Mouse (Mus musculus) common myeloid progenitor, adult 5-6 weeks (primary cell): ENCODE data around the gene Slx1b. TPM values are rescaled to one million over a fixed set of nuclear protein-coding genes. Genes with fewer than 3 reads are reported as not detected.
"Not testable (repeated sequence)": the region's sequence is repeated elsewhere in the genome, so short reads cannot be mapped to it uniquely, and the experiment has no call there.

Source experiments
- ATAC-seq: replicated peaks from 2 replicates; pipeline ENCODE4 v1.8.0; 2016; ENCODE audit warnings: low read depth, mild to moderate bottlenecking, moderate TSS enrichment, inconsistent platforms; ENCODE audit not compliant: poor library complexity, severe bottlenecking
- total RNA-seq: library from RNA; stranded (forward); fragments of 200-1000, 187-1606 nt; gene quantifications from 2 replicates; pipeline ENCODE4 v1.2.3, GENCODE M21; 2017

The Slx1b gene
- total RNA-seq, 1 experiment from 2014 or later: 3.4 TPM

DNA sequence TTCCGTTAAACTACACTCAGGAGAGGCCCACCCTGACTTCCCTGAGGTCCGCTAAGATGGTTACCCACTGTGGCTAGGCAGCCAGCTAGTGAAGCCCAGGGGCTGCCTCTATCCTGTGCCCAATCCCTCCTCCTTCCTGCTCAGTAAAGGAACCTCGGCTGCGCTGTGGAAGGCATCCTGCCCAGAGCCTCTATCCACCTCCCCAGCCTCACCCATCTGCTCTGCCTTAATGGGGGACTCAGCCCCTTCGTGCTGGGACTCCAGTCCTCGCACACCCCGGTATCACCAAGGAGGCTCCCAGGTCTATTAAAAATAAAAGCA is 8.1 kb upstream of the Slx1b start:
- ATAC-seq: 0 out of 2 replicates have a peak, but pooled peaks have one; percentile 5

DNA sequence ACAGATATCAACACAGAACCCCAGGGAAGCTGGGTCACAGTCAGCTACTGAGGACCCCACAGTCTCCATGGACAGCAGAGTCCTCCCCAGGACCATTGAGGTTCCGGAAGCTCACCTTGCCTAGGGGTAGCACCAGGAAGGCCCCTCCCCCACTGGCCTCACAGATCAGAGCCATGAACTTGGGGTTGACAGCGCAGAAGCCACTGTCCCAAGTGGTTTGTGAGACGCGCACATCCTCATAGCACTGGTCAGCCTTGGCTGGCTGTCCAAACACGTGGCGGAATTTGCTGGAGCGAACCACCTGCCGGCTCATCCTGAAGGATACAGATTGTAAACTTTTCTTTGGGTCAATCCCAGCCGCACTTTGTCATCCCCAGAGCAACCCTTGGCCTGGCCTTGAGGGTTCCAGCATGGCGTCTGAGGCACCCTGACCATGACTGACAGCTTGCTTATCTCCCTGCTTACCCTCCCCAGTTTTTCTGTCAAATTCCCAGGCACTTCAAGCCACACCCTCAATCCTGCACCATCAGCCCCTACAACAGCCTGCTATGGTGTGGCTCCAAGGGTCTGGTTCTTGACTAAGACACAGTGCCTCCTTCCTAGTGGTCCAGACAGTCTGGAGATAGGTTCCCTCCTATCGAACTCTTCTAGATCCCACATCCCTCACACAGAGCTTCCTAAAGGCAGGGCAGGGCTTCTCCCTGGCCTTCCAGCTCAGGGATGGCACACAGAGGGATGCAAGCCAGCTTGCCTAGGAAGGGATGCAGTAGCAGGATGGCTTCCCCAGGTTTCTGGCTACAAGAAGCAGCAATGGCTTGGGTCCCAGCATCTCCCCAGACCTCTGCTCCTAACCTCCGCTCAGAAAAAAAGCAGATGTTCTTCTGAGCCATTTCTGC is 7.5 kb upstream of the Slx1b start:
- no peak for ATAC-seq

DNA sequence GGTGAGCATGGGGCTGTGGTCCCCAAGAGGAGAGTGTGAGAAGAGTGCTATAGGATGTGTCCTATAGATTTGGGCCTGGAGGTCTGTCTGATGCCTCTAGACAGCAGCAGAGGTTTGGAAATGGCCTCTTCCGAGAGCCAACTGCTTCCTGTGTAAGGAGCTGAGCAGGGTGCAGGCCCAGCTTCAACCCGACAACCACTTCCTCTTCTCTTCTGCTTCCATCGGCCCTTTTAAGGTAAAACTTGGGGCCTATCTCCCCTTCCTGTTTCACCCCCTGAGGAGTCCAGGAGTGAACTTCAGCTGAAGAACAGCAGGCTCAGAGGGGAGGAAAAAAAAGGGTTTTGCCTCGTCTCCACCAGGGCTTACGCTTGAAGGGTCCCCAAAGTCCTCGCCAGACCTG is 6.8 kb upstream of the Slx1b start:
- ATAC-seq: peak; percentile 54

DNA sequence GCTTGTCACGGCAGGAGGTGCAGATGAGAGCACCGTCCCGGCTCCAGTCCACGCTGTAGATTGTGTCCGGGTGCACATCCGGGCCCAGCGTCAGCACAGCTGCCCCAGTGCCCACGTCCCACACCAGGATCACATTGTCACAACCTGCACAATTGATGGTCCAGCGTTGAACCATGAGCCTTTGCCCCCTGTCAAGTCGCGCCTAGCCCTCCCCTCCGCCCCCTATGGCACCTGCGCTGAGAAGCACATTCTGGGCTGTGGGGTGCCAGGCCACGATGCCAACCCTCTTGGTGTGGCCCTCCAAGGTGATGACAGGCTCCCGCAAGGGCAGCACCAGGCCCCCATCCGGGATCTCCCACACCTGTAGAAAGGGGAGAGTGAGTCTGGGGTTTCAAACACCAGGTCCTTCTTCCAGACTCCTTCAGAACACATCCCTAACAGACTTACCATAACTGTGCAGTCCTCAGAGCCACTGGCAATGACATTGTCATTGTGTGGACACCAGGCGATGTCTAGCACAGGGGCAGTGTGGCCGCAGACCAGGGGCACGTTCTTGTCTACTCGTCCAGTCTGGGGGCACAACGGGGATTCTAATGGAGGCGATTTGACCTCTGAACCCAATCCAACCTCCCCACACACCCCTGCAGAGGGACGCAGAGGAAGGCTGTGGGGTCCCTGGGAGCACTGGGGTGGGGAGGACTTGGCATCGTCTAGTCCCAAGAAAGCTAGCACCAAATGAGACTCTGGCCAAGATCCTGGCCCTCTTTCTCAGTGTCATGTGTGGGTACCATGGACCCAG is 6.2 kb upstream of the Slx1b start:
- ATAC-seq: no peak

DNA sequence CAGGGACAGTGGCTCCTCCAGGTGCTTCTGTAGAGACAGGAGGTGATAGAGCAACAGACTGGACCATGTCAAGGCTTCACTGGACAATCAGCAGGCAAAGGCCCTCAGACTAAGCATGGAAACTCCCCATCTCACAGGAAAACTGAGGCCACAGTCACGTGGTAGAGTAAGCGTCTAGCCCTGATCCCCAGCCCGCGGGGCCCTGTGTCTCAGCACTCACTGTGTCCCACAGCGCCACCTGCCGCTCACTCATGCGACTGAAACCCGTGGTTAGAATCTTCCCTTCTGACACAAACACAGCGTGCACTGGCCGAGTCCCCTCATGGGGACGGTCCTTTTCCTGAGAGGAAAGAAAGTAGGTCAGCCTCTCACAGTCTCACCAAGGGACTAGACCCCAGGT is 5.5 kb upstream of the Slx1b start:
- ATAC-seq: peak; percentile 49

DNA sequence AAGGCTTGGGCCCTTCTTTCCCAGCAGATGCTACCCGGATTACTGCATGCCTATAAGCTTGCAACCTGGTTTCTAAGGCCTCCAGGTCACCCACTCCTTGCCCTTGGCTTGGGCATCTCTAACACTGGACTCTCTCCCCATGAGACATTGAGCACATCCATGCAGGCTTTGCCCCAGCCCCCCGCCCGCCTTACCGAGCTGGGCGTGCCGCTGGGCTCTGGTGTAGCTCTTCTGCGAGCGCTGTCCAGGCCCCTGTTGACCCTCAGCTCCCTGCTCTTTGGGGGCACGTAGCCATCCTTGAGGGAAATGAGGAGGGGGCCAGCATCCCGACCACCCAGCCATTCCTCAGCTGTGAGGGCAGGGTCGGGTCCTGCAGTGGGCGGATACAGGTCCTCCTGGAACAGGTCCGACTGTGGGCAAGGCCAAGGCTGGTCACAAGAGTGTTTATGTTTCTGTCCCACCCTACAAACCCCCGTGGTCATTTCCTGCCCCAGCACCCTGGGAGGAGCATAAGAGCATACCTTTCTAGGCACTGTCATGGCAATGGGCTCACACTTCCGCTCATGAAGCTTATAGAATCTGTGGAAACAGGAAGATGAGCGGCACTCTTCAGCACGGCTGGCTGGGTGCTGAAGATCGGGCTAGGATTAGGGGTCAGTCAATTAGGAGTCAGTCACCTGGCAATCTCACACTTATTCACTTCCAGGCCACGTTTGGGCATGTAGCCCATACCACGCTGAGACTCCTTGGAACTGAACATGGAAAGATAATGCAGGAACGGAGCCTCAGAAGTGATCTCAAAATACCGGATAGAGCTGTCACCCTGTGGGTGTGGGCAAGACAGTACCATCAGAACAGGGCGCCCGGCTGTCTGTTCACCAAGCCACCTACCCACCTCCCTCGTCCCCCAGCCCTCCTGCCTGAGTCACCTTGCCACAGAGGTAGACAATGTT is 4.8 kb upstream of the Slx1b start:
- no peak for ATAC-seq

DNA sequence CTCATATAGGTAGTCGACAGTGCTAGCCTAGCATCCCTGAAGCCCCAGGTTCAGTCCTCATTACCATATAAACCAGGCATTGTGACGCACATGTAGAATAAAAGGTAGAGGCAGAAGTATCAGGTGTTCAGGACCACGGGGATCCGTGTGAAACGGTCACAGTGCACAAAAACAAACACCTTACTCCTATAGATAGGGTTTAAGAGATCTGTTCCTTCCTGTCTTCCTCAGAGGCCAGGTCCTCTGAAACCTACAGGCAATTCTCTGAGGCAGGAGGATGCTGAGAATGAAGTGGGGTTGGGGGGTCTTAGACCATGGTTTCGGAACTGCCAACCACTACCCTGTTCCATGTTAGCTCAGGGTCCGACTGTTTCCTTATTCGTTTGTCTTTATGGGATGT is 2.3 kb upstream of the Slx1b start:
- ATAC-seq: no peak

DNA sequence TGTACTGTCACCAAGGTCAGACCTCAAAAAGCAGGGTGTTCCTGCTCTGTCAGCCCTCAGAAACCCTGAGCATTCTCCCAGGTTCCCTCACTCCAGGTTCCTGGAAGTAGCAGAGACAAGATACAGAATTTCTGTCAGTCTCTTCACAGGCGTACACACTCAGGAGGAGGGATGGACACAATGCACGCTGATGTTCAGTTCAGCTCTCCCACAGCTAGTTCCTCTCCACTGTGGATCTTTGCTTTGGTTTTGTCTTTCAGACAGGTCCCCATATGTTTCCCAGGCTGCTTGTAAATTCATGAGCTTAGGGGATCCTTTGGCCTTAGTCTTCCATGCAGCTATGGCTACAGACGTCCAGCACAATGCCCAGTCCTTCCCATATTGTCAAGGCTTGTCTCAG is 1.3 kb upstream of the Slx1b start:
- no peak for ATAC-seq

DNA sequence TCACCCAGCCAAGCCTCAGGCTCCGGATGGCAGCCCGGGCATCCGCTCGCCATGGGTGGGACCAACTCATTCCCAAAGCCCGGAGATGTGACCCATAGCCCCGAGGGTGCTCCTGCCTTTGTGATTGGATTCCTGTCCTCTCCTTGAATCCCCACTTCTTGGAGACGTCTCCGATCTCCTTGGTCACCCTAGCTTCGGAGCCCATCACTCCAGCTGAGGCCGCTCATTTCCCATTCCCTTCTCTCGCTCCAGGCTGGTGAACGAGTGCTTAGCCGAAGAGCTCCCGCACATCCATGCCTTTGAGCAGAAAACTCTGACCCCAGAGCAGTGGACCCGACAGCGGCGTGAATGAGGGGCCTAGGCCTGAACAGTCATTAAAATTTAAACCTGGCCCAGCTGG is 719 bp upstream of the Slx1b start:
- no peak; the same call in 1 of the 2 replicates for ATAC-seq

DNA sequence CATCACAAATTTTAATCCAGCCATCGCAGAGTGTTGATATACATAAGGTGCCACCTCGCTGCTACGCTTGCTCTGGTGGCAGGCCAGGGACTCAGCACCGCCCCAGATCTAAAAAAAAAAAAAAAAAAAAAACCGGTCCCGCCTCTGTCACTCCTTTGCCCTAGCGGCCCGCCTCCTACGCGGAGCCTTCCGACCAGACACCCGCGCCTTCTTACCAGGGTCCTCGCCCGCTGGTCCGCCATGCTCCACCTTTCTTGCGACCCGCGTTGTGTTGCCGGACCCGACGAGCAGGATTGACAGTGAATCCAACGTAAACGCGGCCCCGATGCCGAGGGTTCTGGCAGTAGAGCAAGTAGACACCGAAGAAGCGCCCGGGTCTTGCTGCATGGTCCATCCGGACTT is 373 bp downstream of the Slx1b start, which contains the start of gene Bola2:
Gene Bola2, plus strand, starts transcription at position 192 of the 402 bp plus-strand sequence.
- ATAC-seq: peak; percentile 66

DNA sequence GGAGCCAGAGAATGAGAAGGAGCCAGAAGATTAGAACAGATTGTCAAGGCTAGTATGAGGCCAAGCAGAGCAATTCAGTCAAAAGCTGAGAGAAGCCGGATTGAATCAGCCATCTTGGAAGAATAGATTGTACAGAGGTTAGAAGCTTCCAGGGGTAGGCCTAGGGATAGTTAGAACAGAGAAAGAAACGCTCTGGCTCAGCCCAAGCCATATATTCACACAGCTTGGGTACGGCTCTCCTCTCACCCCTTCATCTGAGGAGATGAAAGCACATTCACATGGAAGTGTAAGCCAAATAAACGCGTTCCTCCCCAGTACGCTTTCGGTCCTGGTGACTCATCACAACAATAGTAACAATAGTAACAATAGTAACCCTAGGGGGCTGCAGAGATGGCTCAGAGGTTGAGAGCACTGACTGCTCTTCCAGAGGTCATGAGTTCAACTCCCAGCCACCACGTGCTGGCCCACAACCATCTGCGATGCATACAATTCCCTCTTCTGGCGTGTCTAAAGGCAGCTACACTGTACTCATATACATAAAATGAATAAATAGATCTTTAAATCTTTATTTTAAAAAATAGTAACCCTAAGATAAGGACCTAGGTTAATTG is 1.0 kb downstream of the Slx1b start:
- ATAC-seq: no peak

DNA sequence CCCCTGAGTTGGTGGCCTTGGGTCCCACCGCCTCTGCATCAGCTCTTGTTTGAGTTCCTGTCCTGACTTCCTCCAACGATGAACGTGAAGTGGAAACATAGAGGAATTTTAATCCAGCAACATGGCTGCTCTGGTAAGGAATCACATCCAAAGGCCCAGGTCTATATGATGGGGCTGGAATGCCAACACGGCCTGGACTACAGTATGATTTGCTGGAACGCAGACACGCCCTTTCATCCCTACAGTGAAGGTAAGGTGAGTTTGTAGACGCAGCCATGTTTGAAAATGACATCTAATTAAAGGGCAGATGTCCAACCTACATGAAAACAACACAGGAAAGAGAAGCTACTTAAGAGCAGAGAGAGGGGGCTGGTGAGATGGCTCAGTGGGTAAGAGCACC is 1.8 kb downstream of the Slx1b start:
- ATAC-seq: no peak

DNA sequence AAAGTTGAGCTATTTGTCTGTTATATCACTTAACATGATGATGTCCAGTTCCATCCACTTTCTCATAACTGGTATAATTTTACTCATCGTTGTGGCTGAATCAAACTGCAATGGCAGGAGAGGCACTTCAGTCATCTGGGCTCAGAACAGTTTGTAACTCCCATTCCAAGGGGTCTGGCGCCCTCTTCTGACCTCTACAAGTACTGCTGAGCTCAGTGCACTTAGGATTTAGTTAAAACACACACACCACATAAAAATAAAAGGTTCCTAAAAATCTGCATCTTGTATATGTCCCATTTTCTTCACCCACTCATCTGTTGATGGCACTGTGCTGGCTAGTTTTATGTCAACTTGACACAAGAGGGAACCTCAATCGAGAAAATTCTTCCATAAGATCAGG is 2.3 kb downstream of the Slx1b start:
- ATAC-seq: peak; percentile 45

DNA sequence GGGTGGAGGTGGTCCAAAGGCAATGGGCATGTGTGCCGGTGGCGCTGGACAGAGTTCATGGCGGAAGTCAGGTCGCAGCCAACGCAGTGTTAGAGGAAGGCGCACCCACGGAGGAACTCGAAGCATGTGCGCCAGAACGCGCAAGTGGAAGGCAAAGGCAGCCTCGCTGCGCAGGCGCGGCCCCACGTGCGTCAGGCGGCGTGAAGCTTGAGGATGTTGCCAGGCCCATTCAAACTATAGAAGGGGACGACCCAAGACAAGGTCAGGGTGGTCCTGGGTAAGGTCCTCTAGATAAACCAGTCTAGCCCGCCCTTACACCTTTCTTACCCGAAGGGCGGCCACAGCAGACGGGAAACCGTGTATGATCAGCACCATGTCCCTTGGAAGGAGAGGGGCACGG is 3.2 kb downstream of the Slx1b start:
- ATAC-seq: no peak

DNA sequence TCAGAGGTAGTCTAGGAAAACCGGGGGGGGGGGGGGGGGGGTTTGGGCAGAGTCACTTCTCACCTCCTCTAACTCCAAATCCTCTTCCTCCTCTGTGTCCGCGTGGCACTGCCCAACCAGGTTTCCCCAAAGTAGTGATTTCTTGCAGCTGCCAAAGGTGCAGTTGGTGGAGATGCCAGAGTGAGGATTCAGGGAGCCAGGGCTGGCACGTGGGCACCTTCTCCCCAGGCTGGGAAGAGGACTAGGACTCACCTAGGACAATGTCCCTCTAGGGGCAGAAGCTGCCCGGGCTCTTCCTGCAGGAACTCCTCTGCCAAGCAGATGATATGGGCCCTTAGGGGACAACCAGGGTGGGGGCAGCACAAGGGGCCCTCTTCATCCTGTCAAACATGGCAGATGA is 3.9 kb downstream of the Slx1b start:
- no peak for ATAC-seq

DNA sequence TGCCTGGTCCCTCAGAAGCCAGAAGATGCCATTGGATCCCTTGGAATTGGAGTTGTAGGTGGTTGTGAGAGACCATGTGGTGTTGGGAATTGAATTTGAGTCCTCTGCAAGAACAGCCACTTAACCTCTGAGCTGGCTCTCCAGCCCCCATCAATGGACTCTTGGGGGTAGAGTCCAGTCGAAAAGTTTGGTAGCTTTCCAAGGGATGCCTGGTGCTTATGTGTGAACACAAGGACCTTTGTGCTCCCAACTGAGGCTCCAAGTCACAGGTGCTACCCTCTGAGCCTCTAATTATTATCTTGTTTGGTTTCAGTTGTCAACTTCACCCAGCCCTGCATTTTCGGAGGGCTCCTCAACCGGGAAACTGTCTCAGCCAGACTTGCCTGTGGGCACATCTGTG is 4.8 kb downstream of the Slx1b start:
- no peak for ATAC-seq

DNA sequence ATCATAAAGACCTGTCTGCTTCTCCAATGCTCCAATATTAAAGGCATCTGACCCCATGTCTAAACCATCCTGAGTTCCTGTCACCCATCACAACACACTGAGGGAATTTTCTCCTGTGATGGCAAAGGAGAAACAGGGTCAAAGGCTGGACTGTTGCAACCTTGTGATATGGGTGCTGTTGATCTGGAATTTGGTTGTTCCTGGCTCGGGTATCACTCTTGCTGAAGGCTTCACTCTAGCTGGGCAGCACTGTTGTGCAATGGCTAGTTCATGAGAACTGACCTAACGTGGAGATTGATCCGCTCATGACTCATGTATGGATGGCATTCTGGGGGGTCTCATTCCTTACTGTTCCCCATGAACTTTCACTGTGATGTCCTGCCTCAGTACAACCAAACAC is 6.6 kb downstream of the Slx1b start:
- ATAC-seq: no peak

DNA sequence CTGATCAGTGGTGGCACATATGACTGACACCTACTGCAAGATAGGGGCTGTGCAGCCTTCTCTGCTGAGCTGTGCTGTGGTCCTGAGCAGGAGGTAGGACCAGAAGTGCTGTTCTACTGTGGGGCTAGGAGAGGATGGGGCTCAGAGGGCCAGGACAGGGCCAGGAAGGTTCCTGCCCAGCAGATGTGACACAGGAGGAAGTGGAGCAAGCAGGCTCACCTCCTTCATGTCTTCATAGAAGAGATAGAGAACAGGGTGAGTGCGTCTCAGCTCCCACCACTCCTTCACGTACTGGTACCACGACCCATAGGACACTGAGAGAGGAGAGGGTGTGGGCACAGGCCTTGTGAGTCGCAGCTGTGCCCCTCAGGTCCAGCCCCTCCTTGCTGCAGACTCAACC is 7.4 kb downstream of the Slx1b start:
- ATAC-seq: not testable (repeated sequence)

DNA sequence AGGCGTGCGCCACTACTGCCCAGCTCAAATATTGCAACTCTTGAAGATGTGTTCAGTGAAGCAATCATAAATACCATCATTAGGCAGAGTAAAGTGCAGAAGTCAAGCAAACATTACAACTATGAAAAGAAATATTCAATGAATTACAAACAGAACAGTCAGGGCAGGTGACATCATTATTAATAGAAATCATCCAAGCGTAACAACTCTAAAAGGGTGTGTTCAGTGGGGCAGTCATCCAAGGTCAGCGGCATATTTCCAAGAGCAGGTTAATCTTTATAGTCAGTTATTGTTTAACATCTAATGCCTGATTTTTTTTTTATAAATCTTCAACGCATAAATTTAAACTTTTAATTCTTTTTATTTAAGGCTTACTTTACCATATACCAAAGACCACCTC is 14.4 kb downstream of the Slx1b start:
- no peak for ATAC-seq

DNA sequence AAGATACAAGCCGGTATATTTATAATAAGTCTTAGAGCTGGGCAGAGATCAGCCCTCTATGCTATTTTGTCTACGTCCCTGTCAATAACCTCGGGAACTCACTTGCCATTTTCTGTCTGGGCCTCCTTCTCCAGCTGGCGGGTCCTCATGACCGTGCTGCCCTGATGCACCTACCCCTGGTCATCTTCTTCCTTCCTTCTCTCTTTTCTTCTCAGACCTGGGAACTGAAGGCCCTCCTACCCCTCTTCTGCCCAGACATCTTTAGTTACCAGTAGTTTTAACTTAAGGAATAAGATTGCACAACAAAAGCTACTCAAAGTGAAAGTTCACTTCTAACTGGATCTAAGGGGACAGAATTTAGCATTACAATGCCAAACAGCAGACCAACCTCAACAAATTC is 15.9 kb downstream of the Slx1b start:
- no peak for ATAC-seq
